In the genomic region with DNA sequence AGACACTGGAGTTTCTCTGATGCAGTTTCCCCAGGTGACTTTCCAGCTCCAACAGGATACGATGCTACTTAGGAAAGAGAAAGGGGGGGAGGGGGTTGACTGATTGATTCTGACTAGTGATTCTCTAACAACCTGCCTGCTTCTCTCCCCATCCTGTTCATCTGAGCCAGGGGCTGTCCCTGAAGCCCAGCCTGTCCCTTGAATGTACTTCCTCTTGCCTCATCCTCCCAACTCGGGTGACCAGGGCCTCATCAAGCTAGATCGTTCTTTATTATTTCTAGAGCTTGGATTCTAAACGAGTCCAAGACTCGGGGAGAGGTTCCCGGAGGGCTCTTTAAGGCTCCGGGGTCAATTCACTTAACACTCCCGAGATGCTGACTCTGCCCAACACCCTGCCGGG, we compare ENCODE assay signal across 7 mouse cellular contexts. TPM values are rescaled to one million over a fixed set of nuclear protein-coding genes. Genes with fewer than 3 reads are reported as not detected.
DNase-seq lines count a peak whose midpoint lies in the region; ATAC-seq and TF ChIP-seq lines count a peak whose summit lies in the region.

No protein-coding gene starts in this region.

- no peak for TF ChIP-seq EP300 in lung, postnatal 0 days (IDR thresholded peaks at IDR 0.05)

- no peaks in the 10 kb centered on the region for H3K27me3 ChIP-seq in lung, postnatal 0 days (replicated peaks; ENCODE audit: insufficient read depth, low read length)
- H3K27me3 ChIP-seq in embryonic facial prominence, embryonic 13.5 days, result no peaks in the 10 kb centered on the region
- no peaks in the 10 kb centered on the region for H3K27me3 ChIP-seq in limb, embryonic 13.5 days
- H3K27me3 ChIP-seq in stomach, embryonic 15.5 days (replicated peaks), result no peaks in the 10 kb centered on the region

- H3K4me1 ChIP-seq in lung, postnatal 0 days (ENCODE audit: insufficient read depth, low read depth, low read length), result peaks cover 11% of the 10 kb centered on the region; the same call in 1 of the 2 replicates
- peaks cover 39% of the 10 kb centered on the region for H3K4me1 ChIP-seq in embryonic facial prominence, embryonic 13.5 days
- H3K4me1 ChIP-seq in limb, embryonic 13.5 days, result peaks cover 35% of the 10 kb centered on the region
- H3K4me1 ChIP-seq in stomach, embryonic 15.5 days, result peaks cover 16% of the 10 kb centered on the region

- peak; percentile 37 for DNase-seq in lung, postnatal 0 days (ENCODE audit: low spot score)
- DNase-seq in lung, adult 18-20 months, result no peak
- DNase-seq in spleen, adult 12 weeks (ENCODE audit: low spot score), result no peak
- DNase-seq in kidney, adult 18-20 months, result no peak

- no peaks in the 10 kb centered on the region for H3K9me3 ChIP-seq in lung, postnatal 0 days (ENCODE audit: low read length)
- no peaks in the 10 kb centered on the region for H3K9me3 ChIP-seq in embryonic facial prominence, embryonic 13.5 days
- H3K9me3 ChIP-seq in limb, embryonic 13.5 days, result no peaks in the 10 kb centered on the region
- H3K9me3 ChIP-seq in stomach, embryonic 15.5 days, result no peaks in the 10 kb centered on the region

- H3K9ac ChIP-seq in lung, postnatal 0 days (replicated peaks; ENCODE audit: low read depth), result peak overlapping the region; percentile 92
- H3K9ac ChIP-seq in embryonic facial prominence, embryonic 13.5 days, result peak overlapping the region; percentile 89
- peak overlapping the region; percentile 93 for H3K9ac ChIP-seq in limb, embryonic 13.5 days
- peak overlapping the region; percentile 88 for H3K9ac ChIP-seq in stomach, embryonic 15.5 days

- peak overlapping the region; percentile 92 for H3K27ac ChIP-seq in lung, postnatal 0 days (ENCODE audit: low read length)
- no peak overlapping the region for H3K27ac ChIP-seq in embryonic facial prominence, embryonic 13.5 days
- H3K27ac ChIP-seq in limb, embryonic 13.5 days, result no peak overlapping the region
- H3K27ac ChIP-seq in stomach, embryonic 15.5 days, result no peak overlapping the region

- H3K36me3 ChIP-seq in lung, postnatal 0 days (ENCODE audit: insufficient read depth, low read length), result peaks cover 23% of the 10 kb centered on the region; the same call in 1 of the 2 replicates
- peaks cover 49% of the 10 kb centered on the region for H3K36me3 ChIP-seq in embryonic facial prominence, embryonic 13.5 days
- peaks cover 34% of the 10 kb centered on the region for H3K36me3 ChIP-seq in limb, embryonic 13.5 days
- peaks cover 23% of the 10 kb centered on the region for H3K36me3 ChIP-seq in stomach, embryonic 15.5 days

- no peak for ATAC-seq in lung, postnatal 0 days
- ATAC-seq in embryonic facial prominence, embryonic 13.5 days (ENCODE audit: insufficient number of reproducible peaks, insufficient read depth, low FRiP score, low TSS enrichment, low read depth), result no peak
- ATAC-seq in limb, embryonic 13.5 days (ENCODE audit: low FRiP score, low read depth), result no peak
- ATAC-seq in stomach, embryonic 15.5 days (ENCODE audit: insufficient read depth, low FRiP score, low read depth), result no peak

- TF ChIP-seq CTCF in lung, postnatal 0 days (IDR thresholded peaks at IDR 0.05), result no peak

- 24% methylated on average over 9 of the region's 9 CpGs for WGBS in lung, postnatal 0 days
- WGBS in embryonic facial prominence, embryonic 13.5 days, result 35% methylated on average over 9 of the region's 9 CpGs
- WGBS in limb, embryonic 13.5 days, result 28% methylated on average over 9 of the region's 9 CpGs
- 31% methylated on average over 9 of the region's 9 CpGs for WGBS in stomach, embryonic 15.5 days

- peak overlapping the region; percentile 80 for H3K4me2 ChIP-seq in lung, postnatal 0 days (replicated peaks; ENCODE audit: low read depth, low read length)
- peak overlapping the region; percentile 94 for H3K4me2 ChIP-seq in embryonic facial prominence, embryonic 13.5 days
- H3K4me2 ChIP-seq in limb, embryonic 13.5 days (replicated peaks), result peak overlapping the region; percentile 96
- peak overlapping the region; percentile 81 for H3K4me2 ChIP-seq in stomach, embryonic 15.5 days

- H3K4me3 ChIP-seq in lung, postnatal 0 days (ENCODE audit: low read depth, low read length), result peak overlapping the region; percentile 88
- H3K4me3 ChIP-seq in embryonic facial prominence, embryonic 13.5 days, result peak overlapping the region; percentile 94
- H3K4me3 ChIP-seq in limb, embryonic 13.5 days, result peak overlapping the region; percentile 94
- H3K4me3 ChIP-seq in stomach, embryonic 15.5 days (replicated peaks), result peak overlapping the region; percentile 93

RNA-seq across cellular contexts. Expression of a gene that starts 0.3 kb away (rescaled TPM):
- 10.0 and 11.3 TPM in 2 replicates for polyA plus RNA-seq in lung, postnatal 0 days (2015; fragmentation: Nextera tagmentation; extraction: Ambion mirVana)
- 24.9 and 26.8 TPM in 2 replicates for polyA plus RNA-seq in embryonic facial prominence, embryonic 13.5 days (2015; fragmentation: Nextera tagmentation; extraction: Ambion mirVana)
- polyA plus RNA-seq in limb, embryonic 13.5 days (2015; fragmentation: Nextera tagmentation; extraction: Ambion mirVana), result 21.6 and 24.0 TPM in 2 replicates
- 21.6 and 22.4 TPM in 2 replicates for polyA plus RNA-seq in stomach, embryonic 15.5 days (2015; fragmentation: Nextera tagmentation; extraction: Ambion mirVana)

RNA-seq across cellular contexts. Expression of a gene that starts 0.9 kb away (rescaled TPM):
- polyA plus RNA-seq in lung, postnatal 0 days (2015; fragmentation: Nextera tagmentation; extraction: Ambion mirVana), result 40.9 and 49.1 TPM in 2 replicates
- polyA plus RNA-seq in embryonic facial prominence, embryonic 13.5 days (2015; fragmentation: Nextera tagmentation; extraction: Ambion mirVana), result 73.8 and 81.4 TPM in 2 replicates
- 81.7 and 83.7 TPM in 2 replicates for polyA plus RNA-seq in limb, embryonic 13.5 days (2015; fragmentation: Nextera tagmentation; extraction: Ambion mirVana)
- 56.6 and 56.7 TPM in 2 replicates for polyA plus RNA-seq in stomach, embryonic 15.5 days (2015; fragmentation: Nextera tagmentation; extraction: Ambion mirVana)

RNA-seq across cellular contexts. Expression of a gene that starts 58.0 kb away (rescaled TPM):
- polyA plus RNA-seq in lung, postnatal 0 days (2015; fragmentation: Nextera tagmentation; extraction: Ambion mirVana), result 37.9 and 38.4 TPM in 2 replicates
- polyA plus RNA-seq in embryonic facial prominence, embryonic 13.5 days (2015; fragmentation: Nextera tagmentation; extraction: Ambion mirVana), result 39.5 and 40.1 TPM in 2 replicates
- 53.2 and 57.8 TPM in 2 replicates for polyA plus RNA-seq in limb, embryonic 13.5 days (2015; fragmentation: Nextera tagmentation; extraction: Ambion mirVana)
- polyA plus RNA-seq in stomach, embryonic 15.5 days (2015; fragmentation: Nextera tagmentation; extraction: Ambion mirVana), result 19.8 and 22.0 TPM in 2 replicates
